8 mouse cellular contexts compared by ENCODE assay signal in the genomic region with DNA sequence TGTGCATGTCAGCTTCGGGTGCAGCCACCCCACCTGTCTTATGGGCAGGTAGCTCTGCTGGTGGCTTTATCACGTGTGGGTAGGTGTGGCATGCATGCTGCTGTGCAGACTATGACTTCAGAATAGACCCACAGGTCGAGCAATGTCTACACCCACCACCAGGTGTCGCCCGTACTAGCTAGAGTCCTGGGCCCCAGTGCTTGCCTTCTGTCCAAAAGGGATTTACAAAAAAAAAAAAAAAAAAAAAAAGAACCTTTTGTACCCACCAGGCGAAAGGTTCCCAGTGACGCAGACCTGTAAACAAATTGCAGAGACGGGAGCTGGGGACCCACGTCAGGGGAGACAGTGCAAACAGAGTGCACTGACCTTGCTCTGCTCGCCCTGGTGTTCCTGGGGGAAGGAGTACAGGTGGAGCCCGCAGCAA. TPM values are rescaled to one million over a fixed set of nuclear protein-coding genes. Genes with fewer than 3 reads are reported as not detected.
DNase-seq lines count a peak whose midpoint lies in the region; ATAC-seq and TF ChIP-seq lines count a peak whose summit lies in the region.

No protein-coding gene starts in this region.

- WGBS in intestine, embryonic 16.5 days = 13% methylated on average over 11 of the region's 11 CpGs

- no peaks in the 10 kb centered on the region for H3K9me3 ChIP-seq in intestine, embryonic 16.5 days (ENCODE audit: control insufficient read depth, low read length)

- no peaks in the 10 kb centered on the region for H3K27me3 ChIP-seq in intestine, embryonic 16.5 days (replicated peaks; ENCODE audit: control insufficient read depth, insufficient read depth, low read length)

- DNase-seq in ZHBTc4 (ENCODE audit: low read depth, low spot score) = peak; percentile 94
- peak; percentile 89 to 90 for DNase-seq in cerebellum, postnatal 36 days
- DNase-seq in gastrocnemius, adult 2 months = peak; percentile 85
- DNase-seq in left cerebral cortex, postnatal 25 days (ENCODE audit: low spot score in 2 of 2) = peak; percentile 77 to 86
- DNase-seq in mesoderm, embryonic 11.5 days (ENCODE audit: low read depth, low spot score) = peak; percentile 79
- DNase-seq in skeletal muscle tissue, adult 2 months (ENCODE audit: low read depth, low spot score) = peak; percentile 56

- H3K9ac ChIP-seq in intestine, embryonic 16.5 days (ENCODE audit: low read depth, low read length) = no peak overlapping the region

- peak; percentile 96 for ATAC-seq in intestine, embryonic 16.5 days
- no peak for ATAC-seq in inflammation-experienced regulatory T-cells, adult 6 months

- no peaks in the 10 kb centered on the region for H3K4me1 ChIP-seq in intestine, embryonic 16.5 days (ENCODE audit: control insufficient read depth, insufficient read depth, low read length)

- TF ChIP-seq CTCF in gastrocnemius, adult 2 months (IDR thresholded peaks at IDR 0.05) = peak; percentile 82

- H3K36me3 ChIP-seq in intestine, embryonic 16.5 days (ENCODE audit: control insufficient read depth, insufficient read depth, low read length) = no peaks in the 10 kb centered on the region

- peak overlapping the region; percentile 20; the same call in 1 of the 2 replicates for H3K27ac ChIP-seq in gastrocnemius, adult 2 months
- H3K27ac ChIP-seq in intestine, embryonic 16.5 days (ENCODE audit: low read length) = no peak overlapping the region

- intact Hi-C loops in gastrocnemius, adult 2 months (cut with DNase I) = no loop called here
- intact Hi-C loops in left cerebral cortex, postnatal 25 days (cut with DNase I) = no loop called here

- H3K4me3 ChIP-seq in gastrocnemius, adult 2 months = no peak overlapping the region
- no peak overlapping the region for H3K4me3 ChIP-seq in intestine, embryonic 16.5 days (ENCODE audit: low read length)

- no peak overlapping the region for H3K4me2 ChIP-seq in intestine, embryonic 16.5 days (ENCODE audit: low read depth, low read length)

RNA-seq across cellular contexts. Expression of a gene that starts 6.6 kb away (rescaled TPM):
- total RNA-seq in gastrocnemius, adult 2 months (2021) = under 1 TPM; 0.11 to 0.13 TPM
- 0.27 and 0.32 TPM in 2 replicates for polyA plus RNA-seq in intestine, embryonic 16.5 days (2015; fragmentation: Nextera tagmentation; extraction: Ambion mirVana)
- total RNA-seq in left cerebral cortex, postnatal 25 days (2021) = 1 to 10 TPM; 3.8 to 3.9 TPM
- polyA plus RNA-seq in inflammation-experienced regulatory T-cells, adult 6 months (2017; shearing (Covaris generic)) = under 1 TPM in 1 of 3 experiments, not detected in 2; 0.36 TPM

RNA-seq across cellular contexts. Expression of a gene that starts 27.2 kb away (rescaled TPM):
- 10 to 100 TPM; 54.4 to 64.4 TPM for total RNA-seq in gastrocnemius, adult 2 months (2021)
- 5.9 and 6.3 TPM in 2 replicates for polyA plus RNA-seq in intestine, embryonic 16.5 days (2015; fragmentation: Nextera tagmentation; extraction: Ambion mirVana)
- total RNA-seq in left cerebral cortex, postnatal 25 days (2021) = 10 to 100 TPM; 20.8 to 24.2 TPM
- polyA plus RNA-seq in inflammation-experienced regulatory T-cells, adult 6 months (2017; shearing (Covaris generic)) = not detected

RNA-seq across cellular contexts. Expression of a gene that starts 51.0 kb away (rescaled TPM):
- total RNA-seq in gastrocnemius, adult 2 months (2021) = 1 to 10 TPM; 3.6 to 5.3 TPM
- polyA plus RNA-seq in intestine, embryonic 16.5 days (2015; fragmentation: Nextera tagmentation; extraction: Ambion mirVana) = 27.4 and 32.7 TPM in 2 replicates
- total RNA-seq in left cerebral cortex, postnatal 25 days (2021) = 10 to 100 TPM; 63.5 to 65.8 TPM
- under 1 TPM in 2 of 3 experiments, not detected in 1; 0.34 to 0.77 TPM for polyA plus RNA-seq in inflammation-experienced regulatory T-cells, adult 6 months (2017; shearing (Covaris generic))

Comparison
In these comparisons a context has a peak if more than half of its experiments do, and no peak if none do; other contexts are left out.
1. RNA of a gene that starts 6.6 kb away (total RNA-seq): 3.8 to 3.9 TPM in left cerebral cortex, postnatal 25 days; 0.11 to 0.13 TPM in gastrocnemius, adult 2 months; every median in the first group is over 4 times any median in the second.
2. RNA of a gene that starts 51.0 kb away (total RNA-seq): 63.5 to 65.8 TPM in left cerebral cortex, postnatal 25 days; 3.6 to 5.3 TPM in gastrocnemius, adult 2 months; every median in the first group is over 10 times any median in the second.
3. Peak in every context shown above with its lines, with median percentiles within 50 percentile points of each other: DNase-seq.